Mouse (Mus musculus): ENCODE data around the gene Dnmt3a.
"Not testable (repeated sequence)": the region's sequence is repeated elsewhere in the genome, so short reads cannot be mapped to it uniquely, and the experiment has no call there.

Dnmt3a gene

DNA sequence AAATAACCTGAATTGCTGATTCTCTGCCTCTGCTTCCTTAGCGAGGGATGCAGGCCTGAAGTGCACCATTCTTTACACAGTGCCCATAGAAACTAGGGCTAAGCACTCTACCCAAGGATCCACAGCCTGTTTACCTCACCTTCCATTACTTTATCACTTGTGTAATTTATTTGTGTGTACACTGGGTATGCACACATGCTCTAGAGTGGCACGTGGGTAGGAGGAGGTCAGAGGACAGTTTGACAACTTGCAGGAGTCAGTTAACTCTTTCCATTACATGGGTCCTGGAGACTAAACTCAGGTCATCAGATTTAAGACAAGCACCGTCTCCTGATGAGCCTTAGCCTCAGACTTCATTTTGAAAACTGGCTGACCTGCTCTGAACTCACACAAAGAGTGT, 112.8 kb downstream of the Dnmt3a start:
- DNase-seq (ENCODE audit: low spot score) = no peak

GRCm38 (mm10) chr12:3919423-3919822, 113.6 kb downstream of the Dnmt3a start:
- no peak for DNase-seq (ENCODE audit: low spot score)

- DNase-seq (ENCODE audit: low spot score) = peak; percentile 29
These were observed 120.3 kb downstream of the Dnmt3a start for GRCm38 (mm10) chr12:3926127-3926526.

- no peak for DNase-seq (ENCODE audit: low spot score)
These were observed 123.0 kb downstream of the Dnmt3a start for GRCm38 (mm10) chr12:3928841-3929240.

DNA sequence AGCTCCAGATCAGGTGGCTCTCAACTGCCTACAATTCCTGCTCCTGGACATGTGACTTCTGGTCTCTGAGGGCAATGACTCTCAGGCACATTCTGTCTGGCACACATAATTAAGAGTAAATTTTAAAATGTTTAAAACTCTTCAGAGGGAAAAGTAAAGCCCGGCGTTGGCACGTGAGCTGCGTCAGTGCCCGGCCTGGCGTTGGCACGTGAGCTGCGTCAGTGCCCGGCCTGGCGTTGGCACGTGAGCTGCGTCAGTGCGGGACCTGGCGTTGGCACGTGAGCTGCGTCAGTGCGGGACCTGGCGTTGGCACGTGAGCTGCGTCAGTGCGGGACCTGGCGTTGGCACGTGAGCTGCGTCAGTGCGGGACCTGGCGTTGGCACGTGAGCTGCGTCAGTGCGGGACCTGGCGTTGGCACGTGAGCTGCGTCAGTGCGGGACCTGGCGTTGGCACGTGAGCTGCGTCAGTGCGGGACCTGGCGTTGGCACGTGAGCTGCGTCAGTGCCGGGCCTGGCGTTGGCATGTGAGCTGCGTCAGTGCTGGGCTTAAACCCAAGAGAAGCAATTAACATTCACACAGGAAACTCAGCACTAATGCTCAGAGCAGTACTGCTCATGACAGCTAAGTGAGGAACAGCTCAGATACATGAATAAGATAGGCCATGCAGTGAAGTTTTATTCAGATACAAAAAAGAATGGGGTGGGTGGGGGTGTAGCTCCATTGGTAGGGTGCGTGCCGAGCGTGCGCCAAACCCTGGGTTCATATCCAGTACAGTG, 124.5 kb downstream of the Dnmt3a start:
- DNase-seq (ENCODE audit: low spot score) = not testable (repeated sequence)

- DNase-seq (ENCODE audit: low spot score) = no peak
These were observed 136.2 kb downstream of the Dnmt3a start for GRCm38 (mm10) chr12:3942026-3942425.

GRCm38 (mm10) chr12:3944454-3945073, 138.8 kb downstream of the Dnmt3a start:
- DNase-seq (ENCODE audit: low spot score) = no peak

- no peak for DNase-seq (ENCODE audit: low spot score)
These were observed 141.7 kb downstream of the Dnmt3a start for GRCm38 (mm10) chr12:3947503-3947902.

DNA sequence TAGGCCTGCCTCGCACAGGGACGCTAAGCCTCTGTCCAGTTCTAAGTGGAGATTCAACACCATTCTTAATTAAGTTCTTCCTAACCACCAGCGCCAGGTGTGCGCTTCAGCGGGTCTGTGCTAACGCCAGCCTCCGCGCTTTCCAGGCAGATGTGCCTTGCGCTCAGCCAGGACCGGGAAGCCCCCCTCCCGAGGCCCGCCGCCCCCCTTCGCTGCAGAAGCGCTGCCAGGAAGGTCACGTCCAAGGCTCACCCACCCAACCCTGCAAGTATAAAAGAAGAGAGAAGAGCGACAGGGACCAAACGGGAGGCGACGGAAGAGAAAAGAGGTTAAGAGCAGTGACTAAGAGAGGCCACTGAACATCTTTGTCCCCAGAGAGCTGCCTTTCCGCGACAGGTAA, 148.8 kb downstream of the Dnmt3a start, which contains the start of gene Pomc:
Pomc (plus strand) TSS at position 301 of the 400 bp plus-strand sequence.
- no peak for DNase-seq (ENCODE audit: low spot score)

DNA sequence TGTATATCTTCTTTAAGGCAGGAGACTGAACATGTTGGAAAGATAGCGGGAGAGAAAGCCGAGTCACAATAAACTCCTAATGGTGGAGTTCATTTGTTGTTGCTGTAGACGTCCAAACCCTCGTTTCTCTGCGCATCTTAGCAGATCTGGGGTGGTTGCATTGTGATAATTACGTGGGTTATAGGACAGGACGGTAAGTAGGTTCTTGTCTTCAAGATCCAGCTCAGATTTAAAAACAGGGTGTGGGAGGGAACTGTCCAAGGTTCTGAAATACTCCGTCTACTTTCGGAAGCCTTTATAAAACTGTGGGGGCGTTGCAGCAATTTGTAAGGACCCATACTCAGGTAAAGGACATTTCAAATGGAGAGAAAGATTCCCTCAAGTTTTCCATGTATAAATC, 149.6 kb downstream of the Dnmt3a start:
- DNase-seq (ENCODE audit: low spot score) = peak; percentile 40

- DNase-seq (ENCODE audit: low spot score) = no peak
These were observed 150.5 kb downstream of the Dnmt3a start for GRCm38 (mm10) chr12:3956351-3956750.

GRCm38 (mm10) chr12:3959791-3960543, 154.2 kb downstream of the Dnmt3a start:
- peak; percentile 25 for DNase-seq (ENCODE audit: low spot score)

DNA sequence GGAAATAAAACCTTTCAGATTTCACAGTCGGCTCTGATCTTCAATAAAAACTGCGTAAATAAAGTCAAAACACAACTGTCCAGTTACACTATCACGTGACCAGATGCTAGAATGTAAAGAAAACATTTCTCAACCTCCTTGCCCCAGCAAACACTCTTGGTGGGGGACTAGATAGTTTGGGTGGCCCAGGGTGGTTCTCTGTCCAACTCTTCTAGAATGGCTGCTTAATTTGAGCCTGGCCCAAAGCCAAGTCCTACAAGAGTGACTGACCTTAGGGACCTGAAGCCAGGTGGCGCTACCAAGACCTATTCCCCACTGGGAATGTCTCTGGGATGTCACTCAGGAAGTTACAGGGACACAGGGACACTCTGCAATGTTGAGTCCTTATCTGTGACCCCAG, 154.7 kb downstream of the Dnmt3a start:
- no peak for DNase-seq (ENCODE audit: low spot score)

Data from c-Kit-positive CD71-positive TER-119-positive erythroid progenitor cells, embryonic 14.5 days (primary cell).